Mouse (Mus musculus) thymus, postnatal 4 days (tissue): ENCODE measurements around the gene Gng12.
"Not testable (repeated sequence)": the region's sequence is repeated elsewhere in the genome, so short reads cannot be mapped to it uniquely, and the experiment has no call there.

Experiments
- DNase-seq: peaks from one replicate; pipeline ENCODE4 v3.0.0; 2021

The Gng12 gene

DNA sequence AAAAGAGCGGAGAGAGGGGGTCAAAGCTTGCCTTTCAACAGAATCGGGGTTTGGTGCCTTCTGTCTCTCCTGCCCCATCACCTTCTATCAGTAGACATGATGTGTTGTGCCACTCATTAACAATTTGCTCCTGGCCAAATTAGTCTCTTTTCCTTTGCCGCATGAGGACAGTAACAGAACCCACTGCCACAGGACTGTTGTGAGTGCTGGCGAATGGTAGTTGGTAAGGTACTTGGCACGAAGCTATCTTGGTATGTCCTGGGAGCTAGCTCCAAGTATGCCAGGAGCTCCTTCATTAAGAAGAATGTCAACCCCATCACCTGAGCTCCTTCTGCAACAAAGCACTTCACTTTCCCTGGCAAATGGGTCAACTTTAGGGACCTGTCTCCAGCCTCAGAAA is 134.6 kb downstream of the Gng12 start:
- no peak for DNase-seq

GRCm38 (mm10) chr6:67032551-67032950 is 136.4 kb downstream of the Gng12 start:
- not testable (repeated sequence) for DNase-seq

DNA sequence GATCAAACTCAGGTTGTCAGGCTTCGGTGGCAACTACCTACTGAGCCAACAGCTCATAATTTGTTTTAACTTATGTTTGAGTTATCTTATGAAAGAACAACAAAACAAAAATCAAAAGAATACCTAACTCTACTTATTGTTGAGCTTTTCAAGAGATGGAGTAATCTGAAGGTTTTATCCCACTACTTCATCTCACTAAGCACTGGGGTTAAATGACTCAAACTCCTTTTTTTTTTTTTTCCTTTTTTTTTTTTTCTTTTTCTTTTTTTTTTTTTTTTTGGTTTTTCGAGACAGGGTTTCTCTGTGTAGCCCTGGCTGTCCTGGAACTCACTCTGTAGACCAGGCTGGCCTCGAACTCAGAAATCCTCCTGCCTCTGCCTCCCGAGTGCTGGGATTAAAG is 136.8 kb downstream of the Gng12 start:
- not testable (repeated sequence) for DNase-seq

- DNase-seq, result no peak
Measured at GRCm38 (mm10) chr6:67033604-67034003, 137.4 kb downstream of the Gng12 start.

GRCm38 (mm10) chr6:67034331-67035130 is 138.3 kb downstream of the Gng12 start:
- no peak for DNase-seq

DNA sequence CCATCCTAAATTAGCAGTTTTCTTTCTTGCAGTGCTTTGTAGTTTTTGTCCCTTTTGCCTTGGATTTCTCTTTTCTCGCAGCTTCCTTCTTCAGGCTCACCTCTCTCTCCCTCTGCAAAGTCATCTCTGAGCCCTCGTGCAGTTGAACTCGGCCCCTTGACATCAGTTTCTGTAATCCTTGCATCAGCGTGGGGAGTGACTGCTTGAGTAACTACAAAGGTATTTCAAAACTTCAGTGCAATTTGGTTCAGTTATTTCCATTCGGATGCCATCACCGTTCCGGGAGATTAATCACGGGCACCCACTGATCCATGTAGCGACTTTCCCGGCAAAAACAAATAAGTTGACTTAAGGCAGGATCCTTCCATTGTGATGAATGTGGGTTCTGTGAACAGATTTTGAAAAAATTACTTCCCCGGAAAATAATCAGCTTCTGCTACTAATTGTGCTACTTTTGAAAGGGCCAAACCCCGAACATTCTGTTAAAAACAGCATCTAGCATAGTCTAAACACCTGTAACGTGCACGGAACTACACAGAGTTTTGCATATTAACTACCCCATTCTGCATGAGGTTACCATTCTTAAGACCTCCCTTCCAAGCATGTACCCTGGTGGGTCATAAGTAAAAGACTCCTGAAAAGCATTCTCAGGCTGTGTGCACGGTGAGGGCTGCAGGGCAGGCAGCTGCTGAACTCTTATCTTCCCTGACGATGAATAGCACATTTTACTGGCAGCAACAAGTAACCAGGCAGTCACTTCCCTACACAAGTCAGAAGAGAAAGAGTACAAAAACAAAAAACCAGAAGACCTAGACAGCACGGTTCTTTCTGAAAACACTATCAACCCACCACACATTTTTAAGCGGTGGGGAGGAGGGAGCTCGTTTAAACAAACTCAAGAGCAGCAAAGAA is 139.4 kb downstream of the Gng12 start:
- DNase-seq, result peak; percentile 28

DNA sequence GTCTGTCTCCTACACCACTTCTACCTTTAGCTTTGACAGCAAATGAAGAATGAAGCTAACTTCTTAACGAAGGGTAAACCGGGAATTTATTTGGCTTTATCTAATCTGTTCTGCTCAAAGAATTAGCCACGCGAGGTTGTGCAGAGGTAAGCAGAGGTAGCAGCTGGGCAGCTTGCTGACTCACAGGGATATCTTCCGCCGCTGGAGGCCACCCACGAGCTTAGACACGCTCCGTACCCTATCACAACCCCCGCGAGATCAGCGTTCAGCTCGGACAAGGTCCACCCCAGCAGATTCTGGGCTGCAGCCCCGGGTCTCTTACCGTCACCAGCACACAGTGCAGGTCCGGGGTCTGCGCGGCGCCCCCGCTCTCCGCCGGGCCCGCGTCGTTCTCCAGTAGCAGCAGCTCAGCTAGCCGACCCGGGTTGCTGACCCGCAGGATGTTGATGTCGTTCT is 140.2 kb downstream of the Gng12 start:
- DNase-seq, result peak; percentile 86

DNA sequence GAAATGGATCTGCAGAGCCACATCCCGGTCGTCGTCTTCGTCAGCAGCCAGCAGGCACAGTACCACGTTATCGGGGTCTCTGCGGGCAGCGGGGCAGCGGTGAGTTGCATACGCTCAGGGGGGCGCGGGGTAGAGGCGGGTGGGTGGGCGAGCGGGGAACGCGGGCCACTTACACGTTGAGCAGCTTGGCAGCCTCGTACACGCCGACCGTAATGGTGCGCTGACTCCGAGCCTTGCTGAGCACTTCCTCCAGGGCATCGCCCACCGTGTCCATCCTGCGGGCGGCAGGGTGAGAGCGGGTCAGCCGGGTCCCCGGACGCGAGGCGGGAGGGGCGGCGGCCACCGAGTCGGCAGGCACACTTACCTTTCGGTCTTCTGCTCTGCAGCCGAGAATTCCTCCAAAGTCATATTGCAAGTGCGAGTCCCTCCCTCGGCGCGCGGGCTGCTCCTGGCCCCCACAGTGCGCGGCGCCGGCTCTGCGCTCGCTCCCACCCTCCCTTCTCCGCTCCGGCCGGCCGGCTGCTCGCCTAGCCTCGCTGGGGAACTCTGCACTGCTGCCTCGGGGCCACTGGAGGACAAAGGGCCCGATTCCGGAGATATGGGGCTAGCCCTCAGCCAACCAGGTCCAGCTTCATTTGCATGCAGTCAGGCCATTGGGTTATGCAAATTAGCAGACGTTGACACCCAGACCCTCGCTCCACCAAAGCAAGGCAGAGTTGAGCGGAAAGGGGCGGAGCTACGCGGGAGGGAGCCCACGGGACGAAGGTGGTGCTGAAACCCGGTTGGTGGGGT is 140.8 kb downstream of the Gng12 start, which contains the start of gene Gadd45a:
TSS of gene Gadd45a (minus strand) at position 621 of the 792 bp plus-strand sequence.
- DNase-seq, result peak; percentile 96

DNA sequence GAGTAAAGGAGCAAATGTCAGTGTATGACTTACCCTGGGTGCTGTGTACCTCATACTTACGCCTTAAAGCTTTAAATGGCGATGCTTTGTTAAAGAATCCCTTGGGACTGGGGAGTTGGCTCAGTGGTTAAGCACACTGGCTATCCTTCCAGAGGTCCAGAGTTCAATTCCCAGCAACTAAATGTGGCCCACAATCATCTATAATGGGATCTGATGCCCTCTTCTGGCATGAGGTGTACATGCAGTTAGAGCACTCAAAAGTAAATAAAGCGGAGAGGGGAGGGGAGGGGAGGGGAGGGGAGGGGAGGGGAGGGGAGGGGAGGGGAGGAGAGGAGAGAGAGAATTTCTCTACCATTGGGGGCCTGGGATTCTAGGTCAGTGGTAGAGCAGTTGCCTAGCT is 142.8 kb downstream of the Gng12 start:
- DNase-seq, result no peak

DNA sequence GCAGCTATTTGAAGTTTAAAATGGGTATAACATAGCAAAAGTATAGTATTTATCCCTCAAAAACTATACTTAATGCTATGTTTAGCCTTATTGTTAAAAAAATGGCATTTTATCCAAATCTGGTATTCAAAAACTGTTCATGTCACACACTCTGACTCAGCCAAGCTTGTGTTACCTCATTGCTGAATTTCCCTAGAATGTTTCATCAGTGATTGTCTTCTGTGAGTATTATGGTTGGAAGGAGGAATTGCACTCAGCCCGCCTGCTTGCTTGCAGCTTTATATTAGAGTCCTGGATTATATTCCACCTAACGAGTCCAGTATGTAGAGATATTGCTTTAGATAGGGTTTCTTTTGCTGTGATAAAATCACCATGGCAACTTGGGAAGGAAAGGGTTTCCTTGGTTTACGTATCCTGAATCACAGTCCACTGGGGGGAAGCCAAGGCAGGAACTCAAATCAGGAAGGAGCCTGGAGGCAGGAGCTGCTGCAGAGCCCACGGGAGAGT is 144.8 kb downstream of the Gng12 start:
- DNase-seq, result no peak

GRCm38 (mm10) chr6:67045424-67045823 is 149.2 kb downstream of the Gng12 start:
- DNase-seq, result no peak

- DNase-seq, result no peak
Measured at GRCm38 (mm10) chr6:67046937-67047336, 150.7 kb downstream of the Gng12 start.

DNA sequence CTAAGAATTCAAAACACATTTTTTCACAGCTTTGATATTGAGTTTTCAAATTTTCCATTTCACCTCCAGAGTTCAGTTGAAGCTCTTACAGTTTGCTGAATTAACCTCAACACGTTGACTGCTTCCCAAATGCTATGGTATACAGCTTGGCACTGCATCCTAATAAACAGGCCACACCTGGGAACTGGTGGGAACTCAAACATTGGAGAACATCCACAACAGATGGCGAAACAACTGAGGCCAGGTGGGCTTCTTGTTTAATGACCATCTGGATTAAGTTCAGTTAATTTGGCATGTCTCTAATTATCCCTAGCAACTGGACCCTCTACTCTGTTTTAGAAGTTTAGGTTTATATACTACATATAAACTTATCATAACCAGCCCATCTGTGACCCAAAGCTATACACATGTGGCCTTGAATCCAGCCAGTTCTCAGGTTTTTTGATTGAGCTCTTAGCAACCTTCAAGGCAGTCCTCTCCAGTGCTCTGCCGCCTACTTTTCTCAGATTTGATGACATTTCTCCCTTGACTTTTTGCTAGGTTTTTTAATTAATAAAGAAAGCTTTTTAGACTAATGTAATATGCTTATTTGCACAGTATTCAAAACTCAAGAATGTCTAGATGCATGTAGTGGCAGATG is 152.0 kb downstream of the Gng12 start:
- DNase-seq, result no peak

DNA sequence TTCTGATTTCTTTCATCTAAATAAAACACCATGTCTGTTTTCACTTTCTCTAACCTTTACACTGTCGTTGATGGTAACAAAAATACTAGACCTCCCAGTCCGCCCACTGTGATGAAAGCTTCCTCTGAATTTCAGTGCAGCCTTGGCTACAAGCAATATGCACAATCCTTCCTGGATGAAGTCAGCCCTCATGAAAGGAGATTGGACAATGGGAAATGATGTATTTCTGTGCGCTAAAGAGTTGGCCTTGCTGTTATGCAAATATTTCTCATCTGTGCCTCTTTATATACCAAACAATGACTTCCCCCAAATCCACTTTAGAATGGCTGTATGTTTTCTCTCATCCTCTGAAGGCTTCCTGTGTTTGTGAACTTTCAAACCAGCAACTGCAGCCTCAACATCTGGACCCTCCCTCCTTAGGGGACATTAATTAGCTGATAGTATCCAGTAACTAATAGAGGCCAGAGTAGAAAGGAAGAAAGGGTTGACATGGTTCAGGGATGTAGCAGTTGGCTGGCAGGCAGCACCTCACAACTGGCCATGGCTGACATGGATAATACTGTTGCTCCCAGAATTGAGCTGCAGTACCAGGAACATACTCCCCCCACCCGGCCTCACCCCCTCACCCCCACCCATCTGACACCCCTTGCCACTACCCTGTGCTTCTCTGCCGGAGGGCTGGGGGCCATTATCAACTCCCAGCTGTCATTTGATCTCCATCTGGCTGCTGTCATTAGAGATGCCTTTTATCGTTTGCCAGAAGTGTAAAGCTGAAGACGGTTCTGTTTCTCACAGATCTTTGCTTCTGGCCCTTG is 152.9 kb downstream of the Gng12 start:
- no peak for DNase-seq

DNA sequence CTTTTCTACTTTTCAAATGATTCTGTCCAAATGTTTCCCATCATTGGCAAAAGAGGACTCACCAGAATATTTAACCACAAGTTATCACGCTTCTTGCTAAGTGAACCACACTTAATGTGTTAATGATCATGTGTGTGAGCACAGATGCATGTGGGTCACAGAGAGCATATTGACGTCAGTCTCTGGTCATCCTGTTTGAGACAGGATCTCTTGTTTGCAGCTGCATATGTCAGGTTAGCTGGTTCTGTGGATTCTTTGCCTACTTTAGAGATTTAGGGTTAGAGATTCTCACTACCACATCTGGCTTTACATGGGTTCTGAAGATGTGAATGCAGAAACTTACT is 153.5 kb downstream of the Gng12 start:
- DNase-seq, result no peak

- DNase-seq, result no peak
Measured at GRCm38 (mm10) chr6:67050063-67050462, 153.9 kb downstream of the Gng12 start.

DNA sequence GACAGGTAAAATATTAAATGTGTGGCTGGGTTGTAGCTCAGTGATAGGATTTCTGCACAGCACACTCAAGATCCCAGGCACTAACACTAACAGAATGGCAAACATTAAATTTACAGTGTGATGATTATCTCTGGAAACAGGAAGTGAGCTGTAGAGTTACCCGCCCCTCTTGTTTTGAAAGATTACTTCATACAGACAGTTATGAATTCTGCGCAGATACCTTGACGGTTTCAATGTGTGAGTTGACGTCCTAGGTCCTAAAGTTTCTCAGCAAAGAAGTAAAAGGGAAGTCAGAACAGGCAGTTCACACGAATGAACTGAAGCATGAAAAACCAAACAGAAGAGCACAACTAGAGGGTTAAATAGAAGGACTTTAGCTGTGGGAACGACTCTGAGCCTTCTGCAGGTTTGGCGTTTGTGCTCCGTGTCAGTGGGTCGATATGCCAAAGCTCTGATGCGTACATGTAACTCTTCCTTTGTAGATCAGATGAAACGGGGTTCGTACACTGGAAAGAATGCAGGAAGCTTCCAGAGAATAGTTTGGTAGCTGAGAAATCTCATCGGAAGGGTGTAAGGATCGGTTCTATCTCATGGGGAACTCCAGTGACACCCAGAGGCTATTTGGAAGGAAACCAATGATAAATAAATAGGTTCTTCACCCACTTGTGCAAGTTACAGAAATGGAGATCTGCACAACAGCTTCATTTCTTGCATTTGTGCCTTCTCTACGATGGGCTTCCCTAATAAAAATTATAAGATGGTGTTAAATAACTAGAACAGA is 160.1 kb downstream of the Gng12 start:
- peak; percentile 23 for DNase-seq

GRCm38 (mm10) chr6:67056889-67057564 is 160.8 kb downstream of the Gng12 start:
- no peak for DNase-seq

- peak; percentile 18 for DNase-seq
Measured at GRCm38 (mm10) chr6:67057574-67057973, 161.4 kb downstream of the Gng12 start.
